Mouse (Mus musculus): Measurements from ENCODE around the gene Apol7b.

Apol7b gene

DNA sequence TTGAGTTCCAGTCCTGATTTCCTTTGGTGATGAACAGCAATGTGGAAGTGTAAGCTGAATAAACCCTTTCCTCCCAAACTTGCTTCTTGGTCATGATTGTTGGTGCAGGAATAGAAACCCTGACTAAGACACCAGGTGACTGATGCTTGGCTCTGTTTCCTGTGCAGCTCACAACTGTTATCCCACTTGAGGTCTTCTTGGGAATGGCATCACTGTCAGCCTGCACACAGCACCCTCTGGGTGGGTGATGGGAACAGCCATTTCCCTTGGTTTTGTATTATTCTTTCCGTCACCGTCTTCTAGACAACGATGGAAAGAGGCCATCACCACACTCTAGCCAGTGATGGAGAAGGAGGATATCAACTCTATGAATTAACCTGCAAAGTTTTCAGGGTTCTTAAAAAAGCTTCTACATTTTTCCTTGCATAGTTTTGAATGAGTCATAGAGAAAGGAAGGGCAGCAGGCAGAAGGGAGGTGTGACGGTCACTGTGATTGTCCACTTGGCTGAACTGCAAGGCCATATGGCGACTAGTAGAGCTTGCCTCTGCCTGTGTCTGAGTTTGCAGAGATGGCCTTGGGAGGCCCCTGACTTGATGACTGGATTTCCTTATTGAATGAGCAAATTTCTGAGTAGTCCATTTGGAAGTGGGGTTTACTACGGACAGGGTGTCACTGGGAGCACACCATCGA lies 62.8 kb downstream of the Apol7b start:
- DNase-seq (ENCODE audit: low read depth, low spot score) = no peak

DNA sequence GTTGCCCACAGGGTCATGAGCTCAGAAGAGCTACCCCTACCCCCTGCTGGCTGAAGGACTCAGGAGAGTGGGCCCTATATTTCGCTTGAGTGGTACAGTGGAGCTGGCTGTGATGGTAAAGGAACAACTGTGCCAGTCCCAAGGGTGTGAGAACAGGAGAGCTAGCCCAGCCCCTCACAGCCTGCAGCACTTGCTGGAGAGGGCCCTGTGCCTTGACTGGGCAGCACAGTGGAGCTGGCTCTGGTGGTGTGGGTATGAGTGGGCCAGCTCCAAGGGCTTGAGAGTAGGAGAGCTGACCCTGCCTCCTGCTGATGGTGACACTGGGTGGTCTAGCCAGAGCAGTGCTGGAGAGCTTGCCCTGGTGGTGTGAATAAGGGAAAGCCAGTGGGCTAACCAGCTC lies 64.4 kb downstream of the Apol7b start:
- DNase-seq (ENCODE audit: low read depth, low spot score) = no peak

DNA sequence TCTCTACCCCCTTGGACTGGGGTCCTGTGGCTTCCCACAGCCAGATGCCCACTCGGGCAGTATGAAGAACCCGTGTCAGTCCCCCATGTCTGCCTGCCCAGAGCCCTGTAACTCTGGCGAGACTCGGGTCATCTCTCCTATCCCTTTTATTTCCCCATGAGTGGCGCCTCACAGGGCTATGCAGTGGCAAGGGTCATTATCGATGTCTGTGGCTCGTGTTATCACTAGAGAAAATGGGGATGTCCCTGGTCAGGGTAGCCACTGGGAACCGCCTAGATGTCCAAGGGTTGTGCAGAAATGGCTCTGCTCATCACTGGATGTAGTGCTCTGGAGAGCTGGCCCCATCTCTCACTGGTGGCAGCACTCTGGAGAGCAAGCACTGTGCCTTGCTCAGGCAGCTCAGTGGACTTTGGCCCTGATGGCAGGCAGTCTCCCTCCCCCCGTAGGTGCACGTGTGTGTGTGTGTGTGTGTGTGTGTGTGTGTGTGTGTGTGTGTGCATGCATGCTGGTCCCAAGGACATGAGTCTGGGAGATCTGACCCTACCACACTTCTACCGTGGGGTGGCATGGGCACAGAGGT lies 64.9 kb downstream of the Apol7b start:
- DNase-seq (ENCODE audit: low read depth, low spot score) = no peak

DNA sequence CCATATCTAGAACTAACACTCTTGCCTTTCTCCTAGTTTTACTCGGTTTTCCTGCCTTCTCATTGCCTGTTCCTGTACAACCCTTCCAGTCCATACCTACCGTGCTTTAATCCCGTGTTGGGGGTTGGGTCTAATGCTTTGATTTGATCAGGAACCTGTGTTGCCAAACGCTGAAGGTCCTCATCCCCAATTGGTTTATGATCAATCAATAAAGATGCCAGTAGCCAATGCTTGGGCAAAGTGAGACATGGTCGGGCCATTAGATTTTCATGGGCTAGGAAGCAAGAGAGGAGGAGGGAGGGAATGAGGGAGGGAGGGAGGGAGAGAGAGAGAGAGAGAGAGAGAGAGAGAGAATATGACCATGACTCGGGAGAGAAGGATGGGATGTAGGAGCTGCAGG lies 65.8 kb downstream of the Apol7b start:
- no peak for DNase-seq (ENCODE audit: low read depth, low spot score)

DNA sequence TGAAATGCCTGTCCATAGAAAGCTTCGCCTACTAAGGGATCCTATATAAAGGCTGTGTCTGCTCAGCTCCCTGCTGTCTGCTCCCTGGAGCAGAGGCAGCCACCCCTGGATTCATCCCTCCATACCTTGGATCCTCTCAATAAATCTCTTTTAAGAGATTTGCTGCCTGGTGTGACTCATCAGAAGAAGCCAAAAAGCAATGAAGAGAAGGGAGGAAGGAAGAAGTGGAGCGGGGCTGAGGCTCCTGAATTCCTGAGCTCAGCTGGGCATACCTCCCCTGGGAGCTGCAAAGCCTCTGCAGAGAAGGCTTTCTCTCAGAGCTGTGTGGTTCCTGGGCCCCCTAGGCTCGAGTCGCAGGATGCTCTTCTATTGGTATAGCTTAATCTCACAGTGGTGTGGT lies 67.4 kb downstream of the Apol7b start:
- DNase-seq (ENCODE audit: low read depth, low spot score) = no peak

DNA sequence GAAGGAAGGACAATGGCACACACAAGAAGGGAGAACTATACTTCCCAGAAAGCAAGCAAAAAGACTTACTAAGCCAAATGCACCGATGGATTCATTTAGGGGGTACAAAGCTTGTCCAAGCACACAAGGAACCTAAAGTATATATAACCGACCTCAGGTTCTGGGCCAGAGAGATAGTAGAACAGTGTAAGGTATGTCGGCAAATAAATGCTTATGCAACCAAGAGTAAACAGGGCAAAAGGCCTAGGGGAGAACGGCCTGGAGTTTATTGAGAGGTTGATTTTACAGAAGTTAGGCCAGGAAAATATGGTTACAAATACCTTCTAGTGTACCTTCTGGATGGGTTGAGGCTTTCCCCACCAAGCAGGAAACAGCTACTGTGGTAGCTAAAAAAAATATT lies 69.9 kb downstream of the Apol7b start:
- no peak for DNase-seq (ENCODE audit: low read depth, low spot score)

DNA sequence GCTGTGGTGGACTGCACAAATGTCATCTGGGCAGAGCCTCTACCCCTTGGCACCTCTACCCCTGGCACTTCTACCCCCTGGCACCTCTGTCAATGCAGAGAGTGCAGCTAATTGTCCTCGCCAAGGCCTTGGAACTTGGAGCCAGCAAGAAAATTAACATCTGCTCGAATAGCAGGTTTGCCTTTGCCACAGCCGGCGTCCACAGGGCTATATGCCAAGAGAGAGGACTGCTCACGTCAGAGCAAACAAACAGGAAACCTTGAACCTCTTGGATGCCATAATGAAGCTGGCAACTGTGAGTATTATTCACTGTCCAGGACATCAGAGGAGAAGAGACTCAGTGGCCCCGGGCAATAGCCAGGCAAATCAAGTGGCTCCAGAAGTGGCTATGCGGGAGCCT lies 70.4 kb downstream of the Apol7b start:
- DNase-seq (ENCODE audit: low read depth, low spot score) = no peak
